Mouse (Mus musculus) ES-E14 (cell line): Measurements from ENCODE around the gene Rd3l.

Source experiments
- HCFC1 ChIP-seq: IDR thresholded peaks from 2 replicates; pipeline ENCODE4 v1.6.1; 2012; ENCODE audit warnings: low read length, inconsistent platforms, borderline replicate concordance; ENCODE audit not compliant: insufficient read depth
- ZC3H11A ChIP-seq: IDR thresholded peaks from 2 replicates; pipeline ENCODE4 v1.6.1; 2012; ENCODE audit warnings: low read depth, mild to moderate bottlenecking, inconsistent platforms, low read length, borderline replicate concordance

DNA sequence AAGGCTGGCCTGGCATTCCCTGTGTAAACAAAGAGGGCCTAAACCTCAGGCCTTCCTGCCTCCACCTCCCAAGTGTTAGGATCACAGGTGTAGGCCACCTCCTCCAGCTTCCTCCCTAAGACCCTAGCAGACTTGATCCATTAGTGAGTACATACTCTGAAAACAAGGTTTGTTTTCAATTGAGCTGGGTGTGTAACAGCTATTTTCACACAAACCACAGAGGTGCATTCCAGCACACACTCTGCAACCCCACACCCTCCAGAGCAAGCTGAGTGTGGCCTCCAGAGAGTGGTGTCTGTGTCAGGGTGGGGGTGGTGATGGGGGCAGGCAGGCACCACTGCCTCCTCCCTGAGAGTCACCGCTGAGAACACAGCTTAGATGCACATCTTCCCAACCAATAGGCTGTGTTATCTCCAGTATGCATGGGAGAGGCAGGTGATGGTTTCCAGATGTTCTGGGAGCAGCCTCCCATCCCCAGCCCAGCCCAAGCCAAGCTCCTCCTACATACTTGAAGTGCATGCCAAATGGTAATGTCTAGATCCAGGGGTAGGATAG is 42.4 kb downstream of the Rd3l start:
- no peak for TF ChIP-seq HCFC1
- TF ChIP-seq ZC3H11A: no peak
